Mouse (Mus musculus) megakaryocyte-erythroid progenitor cell, adult 5-6 weeks (primary cell): ENCODE data around the gene Angptl7. TPM values are rescaled to one million over a fixed set of nuclear protein-coding genes. Genes with fewer than 3 reads are reported as not detected.

ENCODE experiments used
- ATAC-seq: replicated peaks from 2 replicates; pipeline ENCODE4 v1.8.0; 2016; ENCODE audit warnings: mild to moderate bottlenecking, inconsistent platforms; ENCODE audit not compliant: severe bottlenecking, poor library complexity, low FRiP score, low TSS enrichment
- total RNA-seq, 2 experiments: library from RNA; stranded (forward) in 1 of 2; stranded (reverse) in 1 of 2; fragments of 200-1000, 215-1000 nt in 1 of 2; fragments of >200 nt in 1 of 2; fragmentation: Nextera tagmentation in 1 of 2; gene quantifications; 2 replicates each; pipeline ENCODE4 v1.2.3; 2014 to 2017

Angptl7 gene
- total RNA-seq (2014; fragmentation: Nextera tagmentation), result not detected in 2 replicates
- total RNA-seq (2017), result not detected in 2 replicates

DNA sequence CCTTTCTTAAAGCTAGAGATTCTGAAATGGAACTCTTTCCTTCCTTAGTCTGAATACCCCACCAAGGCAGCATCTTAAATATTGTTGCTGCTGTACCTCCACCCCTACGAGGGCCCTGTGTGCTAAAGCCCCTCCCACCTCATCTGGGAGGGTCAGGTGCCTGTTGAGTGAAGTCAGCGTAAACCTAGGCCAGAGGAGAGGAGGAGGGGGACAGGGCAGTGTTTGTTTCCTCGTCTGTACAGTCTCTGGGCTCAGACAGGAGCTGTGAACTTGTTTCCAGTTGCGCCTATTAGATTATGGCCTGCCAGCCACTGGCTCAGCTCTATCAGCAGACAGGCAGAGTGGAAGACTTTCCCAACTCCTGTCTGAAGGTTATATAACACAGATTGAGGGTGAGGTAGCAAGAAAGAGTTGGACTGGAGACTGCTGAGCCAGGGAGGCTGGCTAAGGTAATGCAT, at the start of gene Angptl7:
Angptl7 (minus strand) TSS at position 51 of the 458 bp plus-strand sequence.
- ATAC-seq, result no peak

DNA sequence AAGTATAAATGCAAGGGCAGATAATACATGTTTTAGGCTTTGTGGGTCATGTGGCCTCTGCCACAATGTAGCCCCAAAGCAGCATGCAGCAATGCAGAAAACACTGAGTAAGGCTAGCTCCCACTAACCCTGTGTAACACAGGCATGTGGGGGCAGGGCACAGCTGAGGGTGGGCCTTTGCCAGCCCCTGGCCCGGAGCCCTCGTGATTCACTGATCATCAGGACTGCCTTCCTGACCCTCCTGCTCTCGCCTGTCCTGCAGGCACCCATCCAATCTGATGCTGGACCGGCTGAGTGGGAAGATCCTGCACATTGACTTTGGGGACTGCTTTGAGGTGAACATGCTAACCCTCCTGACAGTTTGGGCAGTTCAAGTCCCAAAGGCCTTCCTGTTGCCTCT, 48.8 kb upstream of the Angptl7 start:
- ATAC-seq, result no peak

- ATAC-seq, result no peak
These were observed 35.6 kb upstream of the Angptl7 start for GRCm38 (mm10) chr4:148535876-148536275.

DNA sequence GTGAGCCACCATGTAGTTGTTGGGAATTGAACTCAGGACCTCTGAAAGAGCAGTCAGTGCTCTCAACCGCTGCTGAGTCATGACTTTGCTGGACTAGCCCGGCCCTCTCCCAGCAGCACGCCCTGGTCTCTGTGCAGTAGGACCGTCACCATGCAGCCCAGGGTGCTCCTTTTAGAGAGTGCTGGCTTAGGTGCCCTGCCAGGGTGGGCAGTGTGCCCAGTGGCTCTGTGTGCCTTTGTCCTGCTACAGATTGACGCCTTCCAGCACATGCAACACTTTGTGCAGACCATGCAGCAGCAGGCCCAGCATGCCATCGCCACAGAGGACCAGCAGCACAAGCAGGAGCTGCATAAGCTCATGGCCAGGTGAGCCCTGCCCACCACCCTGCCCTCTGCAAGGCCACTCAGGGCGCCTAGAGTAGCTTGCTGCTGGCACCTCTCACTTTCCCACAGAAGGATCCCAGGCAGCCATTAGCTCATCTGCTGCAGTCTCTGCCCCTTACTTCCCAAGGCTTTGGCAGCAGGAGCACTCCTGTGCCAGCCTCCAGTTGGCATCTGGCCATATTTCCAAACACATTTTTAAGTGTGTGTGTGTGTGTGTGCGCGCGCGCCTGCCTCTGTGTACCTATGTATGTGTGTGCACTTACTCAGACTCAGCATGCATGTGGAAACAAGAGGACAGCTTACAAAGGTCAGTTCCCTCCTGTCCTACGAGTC, 33.5 kb upstream of the Angptl7 start:
- ATAC-seq, result no peak

DNA sequence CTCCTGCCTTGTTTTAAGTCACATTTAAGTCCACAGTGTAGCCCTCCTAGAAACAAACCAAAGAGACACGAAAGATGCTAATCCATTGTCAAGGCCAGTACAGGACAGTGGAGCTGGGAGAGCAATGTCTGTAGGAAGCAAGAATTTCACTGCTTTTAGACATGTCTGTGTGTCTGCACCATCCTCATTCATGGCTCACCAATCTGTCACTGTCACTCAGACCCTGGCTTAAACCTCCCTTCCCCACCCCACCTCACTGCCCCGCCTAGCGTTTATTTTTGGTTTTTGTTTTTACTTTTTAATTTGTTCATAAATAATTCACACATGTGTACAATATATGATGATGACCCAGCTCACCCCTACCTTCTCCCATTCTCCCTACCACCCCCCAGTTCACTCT, 32.3 kb upstream of the Angptl7 start:
- no peak for ATAC-seq

DNA sequence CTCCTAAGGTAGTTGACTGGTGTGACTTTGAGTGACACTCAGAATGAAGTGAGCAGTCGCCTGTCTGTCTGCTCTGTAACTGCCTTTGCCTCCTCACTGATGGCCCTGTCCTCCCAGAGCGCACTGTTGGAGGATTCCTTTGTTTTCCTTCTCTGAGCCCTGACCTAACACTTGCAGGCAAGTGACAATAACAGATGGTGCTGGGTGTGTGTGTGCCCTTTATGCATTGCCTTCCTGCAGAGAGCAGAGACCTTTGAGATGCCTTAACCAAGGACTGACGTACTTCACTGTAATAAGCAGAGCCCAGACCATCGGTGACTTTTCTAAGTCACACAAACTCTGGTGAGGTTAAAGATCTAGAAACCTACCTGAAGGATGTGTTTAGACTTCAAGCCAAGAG, 31.1 kb upstream of the Angptl7 start:
- ATAC-seq, result no peak

- ATAC-seq, result no peak
These were observed 30.5 kb upstream of the Angptl7 start for GRCm38 (mm10) chr4:148530778-148531177.

DNA sequence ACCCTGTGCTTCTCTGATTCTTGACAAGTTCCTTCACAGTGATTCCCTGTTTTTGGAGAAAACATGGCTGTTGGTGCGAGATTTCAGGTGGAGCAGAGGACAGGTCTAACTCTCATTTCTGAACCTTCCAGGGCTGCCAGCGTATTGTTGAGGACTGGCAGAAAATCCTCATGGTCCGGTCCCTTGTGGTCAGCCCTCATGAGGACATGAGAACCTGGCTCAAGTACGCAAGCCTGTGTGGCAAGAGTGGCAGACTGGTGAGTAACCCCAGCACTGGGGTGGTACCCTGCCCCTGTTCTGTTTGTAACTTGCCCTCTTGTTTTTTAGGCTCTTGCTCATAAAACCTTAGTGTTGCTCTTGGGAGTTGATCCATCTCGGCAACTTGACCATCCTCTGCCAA, 30.1 kb upstream of the Angptl7 start:
- ATAC-seq, result no peak

DNA sequence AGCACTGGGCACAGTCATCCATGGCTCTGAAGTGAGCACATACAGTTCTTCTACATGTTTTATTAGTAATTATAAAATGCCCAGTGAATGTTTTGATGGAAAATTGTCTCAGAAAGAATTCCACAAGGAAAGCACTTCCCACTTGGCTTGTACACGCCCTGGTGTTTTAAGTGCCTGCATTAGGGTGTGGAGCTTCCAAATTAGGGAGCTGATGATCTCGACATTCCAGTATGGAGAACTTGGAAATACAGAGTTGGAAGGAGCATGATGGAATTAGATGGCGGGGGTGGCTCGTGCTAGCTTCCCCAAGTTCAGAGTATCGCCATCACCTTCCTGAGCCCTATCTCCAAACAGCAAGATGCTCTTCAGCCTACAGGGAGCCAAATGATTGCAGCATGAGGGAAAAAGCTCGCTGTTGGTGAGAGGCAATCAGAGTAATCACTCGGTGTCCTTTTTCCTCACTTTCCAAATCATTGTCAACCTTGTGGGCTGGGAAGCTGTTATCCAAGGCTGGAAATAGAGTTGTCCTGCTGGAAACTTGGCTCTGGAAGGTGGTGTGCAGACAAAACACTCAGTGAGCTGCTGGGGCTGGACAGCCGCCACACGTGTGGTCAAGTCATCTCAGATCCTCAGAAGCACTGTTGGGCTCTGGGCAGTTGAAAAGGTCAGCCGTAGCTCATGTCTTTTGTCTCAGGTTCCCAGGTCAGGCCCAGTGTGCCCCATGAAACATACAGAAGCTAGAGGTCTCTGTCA, 27.1 kb upstream of the Angptl7 start:
- ATAC-seq, result no peak

DNA sequence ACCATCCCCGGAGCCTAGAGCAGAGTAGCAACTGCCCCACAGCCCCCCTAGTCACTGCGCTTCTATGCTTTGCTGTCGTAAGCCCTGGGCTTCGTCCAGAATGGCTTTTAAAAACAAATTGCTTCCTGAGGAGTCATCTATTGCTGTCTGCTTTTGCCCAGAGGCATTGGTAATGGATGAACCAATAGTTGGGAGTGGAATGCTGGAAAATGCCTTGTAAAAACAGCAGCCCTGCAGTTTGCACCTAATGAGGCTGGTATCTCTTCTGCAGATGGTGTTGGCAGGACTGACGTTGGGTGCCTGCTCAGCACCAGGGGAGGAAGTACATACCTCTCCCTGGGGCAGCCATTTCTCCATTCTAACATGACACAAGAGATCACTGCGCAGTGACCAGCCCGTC, 23.3 kb upstream of the Angptl7 start:
- no peak for ATAC-seq

- ATAC-seq, result no peak
These were observed 18.1 kb upstream of the Angptl7 start for GRCm38 (mm10) chr4:148518235-148518795.

DNA sequence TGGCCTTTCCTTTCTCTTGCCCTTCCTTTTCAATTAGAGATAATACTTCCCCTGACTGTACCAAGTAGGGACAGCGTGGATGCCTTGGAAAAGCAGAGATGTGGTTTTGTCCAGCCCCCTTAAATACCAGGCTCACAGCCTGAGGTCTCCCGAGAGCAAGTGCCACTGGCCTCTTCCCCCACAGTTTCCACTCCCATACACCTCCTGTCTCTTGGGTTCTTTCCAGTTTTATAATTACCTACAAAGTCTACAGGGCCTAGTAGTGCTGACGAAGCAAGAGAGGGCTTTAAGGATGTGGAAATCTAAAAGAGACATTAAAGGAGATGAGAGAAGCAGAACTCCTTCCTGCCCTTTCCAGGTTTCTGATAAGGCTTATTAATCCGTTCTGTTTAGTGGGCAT, 17.5 kb upstream of the Angptl7 start:
- ATAC-seq, result no peak

DNA sequence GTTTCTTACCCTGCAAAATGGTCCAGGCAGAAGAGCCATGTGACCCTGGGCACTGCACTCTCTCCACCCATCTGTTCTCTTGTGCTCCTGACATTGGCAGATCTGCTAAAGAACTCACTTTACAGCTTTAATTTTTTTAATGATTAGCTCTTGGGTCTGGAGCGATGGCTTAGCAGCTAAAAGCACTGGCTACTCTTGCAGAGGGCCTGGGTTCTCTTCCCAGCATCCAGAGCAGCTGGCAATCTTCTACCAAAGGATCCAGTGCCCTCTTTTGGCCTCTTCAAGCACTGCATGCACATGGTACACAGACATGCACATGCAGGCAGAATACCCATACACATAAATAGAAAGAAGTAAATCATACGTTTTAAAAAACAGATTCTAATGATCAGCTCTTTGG, 15.1 kb upstream of the Angptl7 start:
- ATAC-seq, result 0 out of 2 replicates have a peak, but pooled peaks have one; percentile 45

- no peak for ATAC-seq
These were observed 12.8 kb upstream of the Angptl7 start for GRCm38 (mm10) chr4:148513021-148513559.

DNA sequence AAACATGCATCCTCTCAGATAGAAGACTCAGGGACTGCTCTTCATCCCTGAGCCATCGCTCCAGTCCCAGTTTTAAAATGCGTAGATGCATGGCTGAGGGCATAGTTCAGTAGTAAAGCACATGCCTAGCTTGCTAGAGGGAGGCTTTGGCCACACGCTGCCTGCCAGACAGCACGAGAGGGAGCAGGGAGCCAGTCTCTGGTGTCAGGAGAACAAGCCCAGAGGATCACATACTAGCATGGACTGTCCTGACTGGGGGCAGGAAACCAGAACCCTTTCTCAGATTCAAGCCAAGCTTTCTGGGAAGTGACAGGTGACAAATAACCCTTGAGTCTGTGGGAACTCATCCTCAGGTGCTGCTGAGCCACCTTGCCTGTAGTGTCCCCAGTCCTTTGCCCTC, 11.1 kb upstream of the Angptl7 start:
- ATAC-seq, result no peak

- ATAC-seq, result no peak
These were observed 10.4 kb upstream of the Angptl7 start for GRCm38 (mm10) chr4:148510691-148511090.

GRCm38 (mm10) chr4:148509450-148510084, 9.3 kb upstream of the Angptl7 start:
- ATAC-seq, result 0 out of 2 replicates have a peak, but pooled peaks have one; percentile 23

DNA sequence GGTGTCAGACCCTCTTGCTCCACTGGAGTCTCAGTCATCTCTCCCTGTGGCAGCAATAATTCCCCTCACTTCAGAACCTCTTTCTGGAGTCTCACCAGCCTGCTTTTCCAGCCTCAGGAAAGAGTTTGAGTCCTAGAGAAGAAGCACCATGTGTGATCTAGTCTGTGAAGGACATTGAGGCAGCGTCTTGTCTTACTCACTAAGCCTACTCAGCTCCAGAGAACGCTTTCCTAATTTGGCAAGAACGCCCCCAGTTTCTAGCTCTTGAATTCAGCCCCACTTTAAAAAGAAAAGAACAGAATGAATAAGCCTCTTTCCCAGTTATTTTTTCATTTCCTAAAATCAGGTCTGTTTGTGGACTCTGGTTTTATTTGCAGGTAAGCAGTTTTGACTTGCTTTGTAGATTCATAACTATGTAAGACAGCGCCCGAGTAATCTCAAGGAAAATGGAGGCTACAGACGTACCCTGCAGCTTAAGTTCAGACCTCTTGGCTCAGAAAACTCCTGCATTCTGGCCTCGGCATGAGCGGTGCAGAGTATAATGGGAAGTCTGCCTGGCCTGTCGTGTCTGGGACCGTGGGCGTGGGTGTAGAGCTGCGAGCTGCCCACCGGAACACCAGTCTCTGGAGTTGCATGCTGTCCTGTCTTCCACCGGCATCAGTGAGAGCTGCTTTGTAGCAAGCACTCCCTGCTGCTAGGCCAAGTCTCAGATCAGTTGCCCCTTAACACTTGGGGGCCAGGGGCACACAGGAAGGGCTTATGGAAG, 8.0 kb upstream of the Angptl7 start:
- no peak for ATAC-seq

DNA sequence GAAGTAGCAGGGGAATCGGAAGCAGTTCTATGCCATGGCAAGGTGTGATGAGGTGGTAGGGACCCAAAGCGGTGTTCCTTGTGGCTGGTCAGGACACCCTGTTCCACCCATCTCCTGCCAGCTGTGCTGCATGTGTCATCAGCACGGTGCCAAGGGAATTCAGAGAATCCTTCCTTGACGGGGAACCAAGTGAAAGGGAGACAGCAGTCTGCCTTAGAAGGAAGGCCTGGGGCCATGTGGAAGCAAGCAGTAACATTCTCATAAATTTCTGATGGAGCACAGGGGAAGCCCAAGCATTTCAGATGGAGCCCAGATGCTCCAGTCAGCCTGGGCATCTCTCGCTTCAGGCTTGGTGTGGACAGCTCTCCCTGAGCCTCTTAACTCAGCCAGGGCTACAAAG, 7.3 kb upstream of the Angptl7 start:
- no peak for ATAC-seq
